Comparison of ENCODE assay signal across 7 mouse cellular contexts in genomic region chr7:110821653-110822052, GRCm38 (mm10). TPM values are rescaled to one million over a fixed set of nuclear protein-coding genes. Genes with fewer than 3 reads are reported as not detected.
A peak's percentile ranks its signal among the peaks of the same experiment; 100 is the strongest.
DNase-seq lines count a peak whose midpoint lies in the region; ATAC-seq and TF ChIP-seq lines count a peak whose summit lies in the region.

No protein-coding gene starts in this region.

- H3K27me3 ChIP-seq in limb, embryonic 12.5 days: no peaks in the 10 kb centered on the region
- H3K27me3 ChIP-seq in limb, embryonic 10.5 days (ENCODE audit: low read depth, poor library complexity, severe bottlenecking): no peaks in the 10 kb centered on the region
- H3K27me3 ChIP-seq in liver, embryonic 12.5 days (replicated peaks): no peaks in the 10 kb centered on the region

- no peak overlapping the region for H3K9ac ChIP-seq in limb, embryonic 12.5 days (replicated peaks)
- no peak overlapping the region for H3K9ac ChIP-seq in liver, embryonic 12.5 days

- peak; percentile 59; the same call in 1 of the 2 replicates for ATAC-seq in limb, embryonic 12.5 days (ENCODE audit: insufficient number of reproducible peaks, insufficient read depth, low FRiP score, low TSS enrichment, low read depth)
- no peak for ATAC-seq in liver, embryonic 12.5 days

- DNase-seq in limb, embryonic 10.5 days (ENCODE audit: low spot score): no peak
- DNase-seq in left cerebral cortex, postnatal 10 days (ENCODE audit: extremely low spot score in 1 of 2, low spot score in 2 of 2): peak; percentile 35 to 82
- DNase-seq in embryo, embryonic 10 days (ENCODE audit: low spot score): no peak

- H3K9me3 ChIP-seq in limb, embryonic 12.5 days: no peaks in the 10 kb centered on the region
- no peaks in the 10 kb centered on the region for H3K9me3 ChIP-seq in limb, embryonic 10.5 days (replicated peaks)
- H3K9me3 ChIP-seq in liver, embryonic 12.5 days (replicated peaks): no peaks in the 10 kb centered on the region

- peaks cover 28% of the 10 kb centered on the region for H3K36me3 ChIP-seq in limb, embryonic 12.5 days
- peaks cover 32% of the 10 kb centered on the region for H3K36me3 ChIP-seq in limb, embryonic 10.5 days
- H3K36me3 ChIP-seq in liver, embryonic 12.5 days: peaks cover 81% of the 10 kb centered on the region

- WGBS in limb, embryonic 12.5 days: 67% methylated on average over 3 of the region's 3 CpGs
- WGBS in limb, embryonic 10.5 days: 91% methylated on average over 3 of the region's 3 CpGs
- WGBS in liver, embryonic 12.5 days (ENCODE audit: insufficient replicate concordance): 79% methylated on average over 3 of the region's 3 CpGs

- no peak for TF ChIP-seq POLR2A in bone marrow macrophage, adult 2 months (IDR thresholded peaks at IDR 0.05; ENCODE audit: borderline replicate concordance, low read depth, low read length)
- no peak for TF ChIP-seq POLR2A in embryonic fibroblast, embryonic 13.5 days (IDR thresholded peaks at IDR 0.05; ENCODE audit: low read depth, low read length)

- peaks cover 8% of the 10 kb centered on the region for H3K4me1 ChIP-seq in limb, embryonic 12.5 days (replicated peaks)
- no peaks in the 10 kb centered on the region for H3K4me1 ChIP-seq in limb, embryonic 10.5 days
- peaks cover 42% of the 10 kb centered on the region for H3K4me1 ChIP-seq in bone marrow macrophage, adult 2 months (ENCODE audit: control insufficient read depth, insufficient read depth, low read length)
- H3K4me1 ChIP-seq in embryonic fibroblast, embryonic 13.5 days (ENCODE audit: control insufficient read depth, insufficient read depth, low read length): peaks cover 8% of the 10 kb centered on the region
- H3K4me1 ChIP-seq in liver, embryonic 12.5 days: peaks cover 44% of the 10 kb centered on the region

- TF ChIP-seq CTCF in bone marrow macrophage, adult 2 months (IDR thresholded peaks at IDR 0.05; ENCODE audit: low read depth, low read length): no peak
- no peak for TF ChIP-seq CTCF in embryonic fibroblast, embryonic 13.5 days (IDR thresholded peaks at IDR 0.05; ENCODE audit: borderline replicate concordance, insufficient read depth, low read length)

- H3K4me3 ChIP-seq in limb, embryonic 12.5 days (replicated peaks): no peak overlapping the region
- H3K4me3 ChIP-seq in limb, embryonic 10.5 days: no peak overlapping the region
- H3K4me3 ChIP-seq in bone marrow macrophage, adult 2 months (ENCODE audit: insufficient read depth, low read length): no peak overlapping the region
- no peak overlapping the region for H3K4me3 ChIP-seq in embryonic fibroblast, embryonic 13.5 days (ENCODE audit: insufficient read depth, low read length)
- no peak overlapping the region for H3K4me3 ChIP-seq in liver, embryonic 12.5 days

- H3K27ac ChIP-seq in limb, embryonic 12.5 days: no peak overlapping the region
- no peak overlapping the region for H3K27ac ChIP-seq in limb, embryonic 10.5 days
- H3K27ac ChIP-seq in bone marrow macrophage, adult 2 months (ENCODE audit: insufficient read depth, low read depth, low read length): 0 out of 2 replicates have a peak overlapping the region, but pooled peaks have one; percentile 16
- peak overlapping the region; percentile 6; the same call in 1 of the 2 replicates for H3K27ac ChIP-seq in embryonic fibroblast, embryonic 13.5 days (ENCODE audit: insufficient read depth, low read length)
- no peak overlapping the region for H3K27ac ChIP-seq in liver, embryonic 12.5 days

- intact Hi-C loops in left cerebral cortex, postnatal 10 days (cut with DNase I): no loop called here

- no peak overlapping the region for H3K4me2 ChIP-seq in limb, embryonic 12.5 days
- H3K4me2 ChIP-seq in liver, embryonic 12.5 days: no peak overlapping the region

RNA-seq across cellular contexts. Expression of gene Rnf141, which starts 22.6 kb away (rescaled TPM):
- polyA plus RNA-seq in limb, embryonic 12.5 days (2016; fragmentation: Nextera tagmentation; extraction: Ambion mirVana): 17.6 and 20.5 TPM in 2 replicates
- 16.8 and 18.3 TPM in 2 replicates for polyA plus RNA-seq in limb, embryonic 10.5 days (2016; fragmentation: Nextera tagmentation; extraction: Ambion mirVana)
- 40.9 and 48.6 TPM in 2 replicates for polyA plus RNA-seq in bone marrow macrophage, adult 2 months (2012; ENCODE audit: insufficient read depth, insufficient read length, missing spikeins)
- polyA plus RNA-seq in embryonic fibroblast, embryonic 13.5 days (2011; ENCODE audit: insufficient read length, low read depth, missing spikeins): 36.1 and 41.2 TPM in 2 replicates
- total RNA-seq in left cerebral cortex, postnatal 10 days (2021): 10 to 100 TPM; 80.4 to 98.7 TPM
- 29.1 and 31.7 TPM in 2 replicates for polyA plus RNA-seq in liver, embryonic 12.5 days (2016; fragmentation: Nextera tagmentation; extraction: Ambion mirVana)

RNA-seq across cellular contexts. Expression of gene Lyve1, which starts 41.4 kb away (rescaled TPM):
- 0.14 and 1.1 TPM in 2 replicates for polyA plus RNA-seq in limb, embryonic 12.5 days (2016; fragmentation: Nextera tagmentation; extraction: Ambion mirVana)
- 0.18 and 0.30 TPM in 2 replicates for polyA plus RNA-seq in limb, embryonic 10.5 days (2016; fragmentation: Nextera tagmentation; extraction: Ambion mirVana)
- not detected in 2 replicates for polyA plus RNA-seq in bone marrow macrophage, adult 2 months (2012; ENCODE audit: insufficient read depth, insufficient read length, missing spikeins)
- polyA plus RNA-seq in embryonic fibroblast, embryonic 13.5 days (2011; ENCODE audit: insufficient read length, low read depth, missing spikeins): not detected in 2 replicates
- total RNA-seq in left cerebral cortex, postnatal 10 days (2021): 1 to 10 TPM; 1.2 to 2.7 TPM
- 26.7 and 28.6 TPM in 2 replicates for polyA plus RNA-seq in liver, embryonic 12.5 days (2016; fragmentation: Nextera tagmentation; extraction: Ambion mirVana)

RNA-seq across cellular contexts. Expression of gene Ampd3, which starts 53.6 kb away (rescaled TPM):
- 1.4 and 2.4 TPM in 2 replicates for polyA plus RNA-seq in limb, embryonic 12.5 days (2016; fragmentation: Nextera tagmentation; extraction: Ambion mirVana)
- 1.0 and 1.9 TPM in 2 replicates for polyA plus RNA-seq in limb, embryonic 10.5 days (2016; fragmentation: Nextera tagmentation; extraction: Ambion mirVana)
- 43.3 and 44.5 TPM in 2 replicates for polyA plus RNA-seq in bone marrow macrophage, adult 2 months (2012; ENCODE audit: insufficient read depth, insufficient read length, missing spikeins)
- 4.6 and 8.8 TPM in 2 replicates for polyA plus RNA-seq in embryonic fibroblast, embryonic 13.5 days (2011; ENCODE audit: insufficient read length, low read depth, missing spikeins)
- 10 to 100 TPM; 23.4 to 28.3 TPM for total RNA-seq in left cerebral cortex, postnatal 10 days (2021)
- 33.7 and 34.2 TPM in 2 replicates for polyA plus RNA-seq in liver, embryonic 12.5 days (2016; fragmentation: Nextera tagmentation; extraction: Ambion mirVana)

Comparison
In these comparisons a context has a peak if more than half of its experiments do, and no peak if none do; other contexts are left out.
1. H3K27ac ChIP-seq: peak in bone marrow macrophage, adult 2 months (single experiment) and embryonic fibroblast, embryonic 13.5 days (single experiment); none in limb, embryonic 12.5 days (single experiment), limb, embryonic 10.5 days (single experiment) and liver, embryonic 12.5 days (single experiment).
2. DNase-seq: peak in left cerebral cortex, postnatal 10 days (2 of 2); none in limb, embryonic 10.5 days (single experiment) and embryo, embryonic 10 days (single experiment).
3. RNA of gene Lyve1, which starts 41.4 kb away (polyA plus RNA-seq): 26.7 to 28.6 TPM in liver, embryonic 12.5 days; 0.18 to 0.30 TPM in limb, embryonic 10.5 days, 0.14 to 1.1 TPM in limb, embryonic 12.5 days, not detected in bone marrow macrophage, adult 2 months and not detected in embryonic fibroblast, embryonic 13.5 days; every median in the first group is over 10 times any median in the second.